Mouse (Mus musculus): ENCODE data around the gene Gmds. TPM values are rescaled to one million over a fixed set of nuclear protein-coding genes. Genes with fewer than 3 reads are reported as not detected.
A peak's percentile ranks its signal among the peaks of the same experiment; 100 is the strongest.

The Gmds gene
- total RNA-seq, 2 experiments from 2014 or later = 11.3 to 12.1 TPM

- intact Hi-C loops (cut with DNase I) = no loop called here
- TF ChIP-seq CTCF (IDR thresholded peaks at IDR 0.05) = no peak
- H3K27ac ChIP-seq = peak overlapping the region; percentile 67
- no peak for DNase-seq (ENCODE audit: extremely low spot score in 1 of 2, low spot score in 2 of 2)
- H3K4me3 ChIP-seq = no peak overlapping the region
Measured at GRCm38 (mm10) chr13:31878805-31879477, 459.6 kb downstream of the Gmds start.

DNA sequence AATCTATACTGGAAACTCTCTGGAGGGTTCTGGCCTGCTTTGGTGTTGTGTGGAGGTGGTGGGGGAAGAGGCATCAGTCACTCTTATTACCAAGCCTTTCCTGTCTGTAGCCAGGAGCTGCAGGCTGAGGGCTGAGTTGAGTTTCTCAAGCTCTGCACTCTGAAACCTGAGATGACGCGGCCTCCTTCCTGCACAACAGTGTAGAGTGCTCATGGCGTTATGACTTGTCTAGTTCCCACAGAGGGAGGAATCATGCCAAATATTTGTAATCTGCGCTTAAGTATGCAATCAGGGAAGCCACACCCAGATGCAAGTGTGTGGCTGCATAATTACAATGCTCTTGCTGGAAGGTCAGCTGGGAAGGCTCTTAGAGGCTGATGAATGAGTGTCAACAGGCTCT is 461.5 kb downstream of the Gmds start:
- Histone ChIP-seq H3K4me3 (no peak overlapping the region), H3K27ac (no peak overlapping the region)
- intact Hi-C loops (cut with DNase I) = no loop called here
- no peak for DNase-seq (ENCODE audit: extremely low spot score in 1 of 2, low spot score in 2 of 2)
- no peak for TF ChIP-seq CTCF (IDR thresholded peaks at IDR 0.05)

DNA sequence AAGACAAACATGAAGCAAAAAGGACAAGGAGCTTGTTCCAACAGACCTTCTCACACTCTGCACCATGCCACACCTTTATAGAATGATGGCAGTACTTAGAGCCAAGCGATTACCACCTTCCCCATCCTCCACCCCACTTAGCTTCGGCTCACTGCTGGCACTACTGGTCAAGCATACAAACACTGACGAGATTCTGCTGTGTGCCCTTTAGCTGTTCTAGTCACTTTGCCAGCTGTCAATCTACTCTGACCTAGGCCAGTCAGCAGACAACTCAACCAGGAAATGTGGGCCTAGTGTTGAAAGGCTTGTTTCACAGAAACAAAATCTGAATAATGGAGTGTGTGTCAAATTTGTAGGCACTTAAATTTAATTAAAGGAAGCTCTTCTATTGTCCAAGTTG is 464.1 kb downstream of the Gmds start:
- no peak overlapping the region for H3K27ac ChIP-seq
- no peak overlapping the region for H3K4me3 ChIP-seq
- intact Hi-C loops (cut with DNase I) = no loop called here
- TF ChIP-seq CTCF (IDR thresholded peaks at IDR 0.05) = no peak
- DNase-seq (ENCODE audit: extremely low spot score in 1 of 2, low spot score in 2 of 2) = no peak

- no peak for TF ChIP-seq CTCF (IDR thresholded peaks at IDR 0.05)
- H3K4me3 ChIP-seq = no peak overlapping the region
- H3K27ac ChIP-seq = no peak overlapping the region
- DNase-seq (ENCODE audit: extremely low spot score in 1 of 2, low spot score in 2 of 2) = no peak
- intact Hi-C loops (cut with DNase I) = no loop called here
Measured at GRCm38 (mm10) chr13:31873269-31873668, 465.3 kb downstream of the Gmds start.

GRCm38 (mm10) chr13:31864786-31865185 is 473.8 kb downstream of the Gmds start:
- no peak overlapping the region for H3K27ac ChIP-seq
- H3K4me3 ChIP-seq = no peak overlapping the region
- TF ChIP-seq CTCF (IDR thresholded peaks at IDR 0.05) = no peak
- no peak for DNase-seq (ENCODE audit: extremely low spot score in 1 of 2, low spot score in 2 of 2)
- intact Hi-C loops (cut with DNase I) = no loop called here

GRCm38 (mm10) chr13:31863461-31863860 is 475.1 kb downstream of the Gmds start:
- no peak overlapping the region for H3K4me3 ChIP-seq
- no peak overlapping the region for H3K27ac ChIP-seq
- DNase-seq (ENCODE audit: extremely low spot score in 1 of 2, low spot score in 2 of 2) = peak in 1 of 2 experiments; percentile 11
- intact Hi-C loops (cut with DNase I) = no loop called here
- TF ChIP-seq CTCF (IDR thresholded peaks at IDR 0.05) = no peak

GRCm38 (mm10) chr13:31860200-31860599 is 478.3 kb downstream of the Gmds start:
- no peak for TF ChIP-seq CTCF (IDR thresholded peaks at IDR 0.05)
- intact Hi-C loops (cut with DNase I) = no loop called here
- no peak for DNase-seq (ENCODE audit: extremely low spot score in 1 of 2, low spot score in 2 of 2)
- Histone ChIP-seq H3K27ac (no peak overlapping the region), H3K4me3 (no peak overlapping the region)

DNA sequence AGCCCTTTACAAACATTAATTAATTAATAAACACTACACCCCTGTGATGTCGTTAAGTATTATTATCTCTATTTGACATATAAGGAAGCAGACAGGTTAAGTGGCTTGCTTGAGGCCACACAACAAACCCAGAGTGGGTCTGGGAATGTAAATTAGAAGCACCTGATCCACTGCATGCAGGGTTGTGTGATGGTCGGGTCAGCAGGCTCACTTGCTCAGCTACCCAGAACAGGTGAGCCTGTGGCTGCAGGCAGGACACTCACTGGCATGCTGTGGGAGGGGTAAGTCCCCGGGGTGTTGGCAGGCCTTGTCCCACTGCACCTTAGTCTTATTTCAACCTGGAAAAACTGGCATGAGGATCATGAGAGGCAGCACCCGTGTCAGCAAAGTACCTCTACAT is 484.5 kb downstream of the Gmds start:
- TF ChIP-seq CTCF (IDR thresholded peaks at IDR 0.05) = no peak
- intact Hi-C loops (cut with DNase I) = no loop called here
- Histone ChIP-seq H3K4me3 (no peak overlapping the region), H3K27ac (no peak overlapping the region)
- DNase-seq (ENCODE audit: extremely low spot score in 1 of 2, low spot score in 2 of 2) = no peak

GRCm38 (mm10) chr13:31853564-31853963 is 485.0 kb downstream of the Gmds start:
- TF ChIP-seq CTCF (IDR thresholded peaks at IDR 0.05) = no peak
- Histone ChIP-seq H3K27ac (no peak overlapping the region), H3K4me3 (no peak overlapping the region)
- intact Hi-C loops (cut with DNase I) = no loop called here
- no peak for DNase-seq (ENCODE audit: extremely low spot score in 1 of 2, low spot score in 2 of 2)

DNA sequence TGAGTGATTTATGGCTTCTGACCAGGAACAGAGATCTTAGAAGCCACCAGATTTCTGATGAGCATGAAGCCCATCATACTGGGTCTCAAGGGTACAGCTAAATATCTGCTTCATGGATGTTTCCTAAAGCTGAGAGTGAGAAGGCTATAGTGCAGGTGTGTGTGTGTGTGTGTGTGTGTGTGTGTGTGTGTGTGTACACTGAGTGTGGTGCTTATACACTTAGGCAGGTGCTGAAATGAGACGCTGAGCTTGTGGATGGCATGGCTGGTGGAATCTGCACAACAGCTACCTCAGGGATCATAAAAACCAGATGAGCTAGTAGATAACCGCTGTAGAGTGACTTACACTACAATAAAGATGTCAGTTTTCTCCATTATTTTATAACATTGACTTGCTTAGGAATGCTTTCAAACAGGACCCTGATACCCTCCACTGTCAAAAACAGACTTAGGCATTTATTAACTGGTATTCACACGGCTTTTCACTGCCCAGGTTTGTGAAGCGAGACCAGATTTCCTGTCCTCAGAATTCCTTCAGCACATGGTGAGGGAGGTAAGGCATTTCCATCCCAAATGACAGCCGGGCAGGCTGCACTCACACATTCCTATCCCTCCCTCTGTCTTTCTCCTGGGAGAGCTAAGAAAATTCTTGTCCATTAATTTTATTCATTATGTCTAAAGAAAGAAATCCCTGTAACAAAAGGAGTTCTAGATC is 489.1 kb downstream of the Gmds start:
- intact Hi-C loops (cut with DNase I) = no loop called here
- Histone ChIP-seq H3K4me3 (no peak overlapping the region), H3K27ac (no peak overlapping the region)
- DNase-seq (ENCODE audit: extremely low spot score in 1 of 2, low spot score in 2 of 2) = no peak
- TF ChIP-seq CTCF (IDR thresholded peaks at IDR 0.05) = no peak

DNA sequence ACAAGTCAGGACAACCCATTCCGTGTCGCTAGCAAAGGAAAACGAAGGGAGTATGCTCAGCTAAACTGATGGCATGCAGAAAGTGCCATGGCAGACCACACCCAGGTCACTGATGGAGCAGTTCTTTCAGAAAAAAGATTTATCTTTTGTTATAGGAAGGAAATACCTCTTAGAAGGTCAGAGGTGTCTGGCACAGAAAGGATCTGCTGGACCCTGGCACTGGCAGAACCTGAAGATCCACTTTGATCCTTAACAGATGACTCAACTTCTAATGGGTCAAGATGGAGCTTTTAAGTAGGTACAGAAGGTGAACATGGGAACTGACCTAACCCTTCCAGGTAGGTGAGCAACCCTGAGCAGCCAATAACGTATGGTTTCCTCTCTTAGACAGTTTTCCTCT is 502.7 kb downstream of the Gmds start:
- TF ChIP-seq CTCF (IDR thresholded peaks at IDR 0.05) = no peak
- intact Hi-C loops (cut with DNase I) = no loop called here
- H3K27ac ChIP-seq = no peak overlapping the region

GRCm38 (mm10) chr13:31830332-31830731 is 508.2 kb downstream of the Gmds start:
- intact Hi-C loops (cut with DNase I) = no loop called here
- TF ChIP-seq CTCF (IDR thresholded peaks at IDR 0.05) = no peak; the same call in 1 of the 2 replicates
- Histone ChIP-seq H3K4me3 (no peak overlapping the region), H3K27ac (no peak overlapping the region)
- no peak for DNase-seq (ENCODE audit: extremely low spot score in 1 of 2, low spot score in 2 of 2)

More for the DNA sequence above, 502.7 kb downstream of the Gmds start:
- H3K4me3 ChIP-seq = no peak overlapping the region
- DNase-seq (ENCODE audit: extremely low spot score in 1 of 2, low spot score in 2 of 2) = no peak

GRCm38 (mm10) chr13:31828446-31828845 is 510.1 kb downstream of the Gmds start:
- no peak for TF ChIP-seq CTCF (IDR thresholded peaks at IDR 0.05)
- H3K27ac ChIP-seq = no peak overlapping the region
- no peak for DNase-seq (ENCODE audit: extremely low spot score in 1 of 2, low spot score in 2 of 2)
- no peak overlapping the region for H3K4me3 ChIP-seq
- intact Hi-C loops (cut with DNase I) = no loop called here
